ENCODE assay signal across 25 mouse cellular contexts in genomic region chr4:105496176-105496575, GRCm38 (mm10).
DNase-seq lines count a peak whose midpoint lies in the region; TF ChIP-seq lines count a peak whose summit lies in the region.
"Had no signal": no experiment of that assay in that cellular context is flagged by ENCODE, and none has a peak within 500 bp of the region (broad histone marks: within the 10 kb centered on the region; RNA-seq: fewer than 3 reads in every experiment).

No protein-coding gene starts in this region.

- H3K27me3 ChIP-seq in heart, adult 2 months (ENCODE audit: control insufficient read depth, insufficient read depth, low read length) = no peaks in the 10 kb centered on the region
- H3K27me3 ChIP-seq: embryonic facial prominence, embryonic 12.5 days; embryonic facial prominence, embryonic 15.5 days; heart, embryonic 13.5 days; hindbrain, embryonic 13.5 days; intestine, embryonic 15.5 days; Patski had no signal

- TF ChIP-seq CTCF in gastrocnemius, adult 2 months (IDR thresholded peaks at IDR 0.05) = no peak
- no peak for TF ChIP-seq CTCF in heart, adult 2 months (IDR thresholded peaks at IDR 0.05)

- H3K27ac ChIP-seq in gastrocnemius, adult 2 months = peak overlapping the region; percentile 71
- peak overlapping the region; percentile 60 for H3K27ac ChIP-seq in heart, adult 2 months
- H3K27ac ChIP-seq: embryonic facial prominence, embryonic 12.5 days; embryonic facial prominence, embryonic 15.5 days; heart, embryonic 13.5 days; hindbrain, embryonic 10.5 days; hindbrain, embryonic 13.5 days; intestine, embryonic 15.5 days had no signal

- no peak for TF ChIP-seq EP300 in heart, adult 2 months (IDR thresholded peaks at IDR 0.05; ENCODE audit: insufficient read depth, low read depth, low read length)

- DNase-seq in gastrocnemius, adult 2 months = peak; percentile 26
- no peak for DNase-seq in gastrocnemius, postnatal 25 days
- peak in 1 of 2 experiments; percentile 13 for DNase-seq in heart, adult 2 months
- no peak for DNase-seq in heart, postnatal 36 days
- peak; percentile 41 to 49 for DNase-seq in heart, postnatal 10 days
- DNase-seq in heart, postnatal 4 days = no peak
- no peak for DNase-seq in adrenal gland, postnatal 36 days
- DNase-seq: adrenal gland, postnatal 10 days; B cell, adult 2 months; cerebellum, adult 11 months; cerebellum, adult 2 months; cerebellum, adult 9-11 months; cerebellum, postnatal 25 days; forebrain, postnatal 0 days; gastrocnemius, postnatal 10 days; kidney, adult 11 months; kidney, adult 8-10 months had no signal

- no peaks in the 10 kb centered on the region for H3K79me2 ChIP-seq in heart, adult 2 months (replicated peaks; ENCODE audit: control insufficient read depth, insufficient read depth, low read length)

- H3K36me3 ChIP-seq in heart, adult 2 months (ENCODE audit: control insufficient read depth, insufficient read depth, low read length) = no peaks in the 10 kb centered on the region
- H3K36me3 ChIP-seq: embryonic facial prominence, embryonic 12.5 days; embryonic facial prominence, embryonic 15.5 days; G1E; heart, embryonic 13.5 days; hindbrain, embryonic 10.5 days; hindbrain, embryonic 13.5 days; intestine, embryonic 15.5 days had no signal

- intact Hi-C loops in gastrocnemius, adult 2 months (cut with DNase I) = loop anchor here (10.0 kb wide), 1 partner anchor 131 kb away; no protein-coding TSS in a partner anchor
- intact Hi-C loops in heart, adult 2 months (cut with DNase I) = no loop called here
- intact Hi-C loops in heart, postnatal 36 days (cut with DNase I) = no loop called here
- intact Hi-C loops in heart, postnatal 10 days (cut with DNase I) = no loop called here

- no peak for TF ChIP-seq POLR2A in heart, adult 2 months (IDR thresholded peaks at IDR 0.05; ENCODE audit: insufficient read depth, low read depth, low read length)

- peaks cover 1% of the 10 kb centered on the region; the same call in 1 of the 2 replicates for H3K4me1 ChIP-seq in heart, adult 2 months (ENCODE audit: control insufficient read depth, insufficient read depth, low read length)
- H3K4me1 ChIP-seq: embryonic facial prominence, embryonic 12.5 days; embryonic facial prominence, embryonic 15.5 days; heart, embryonic 13.5 days; hindbrain, embryonic 10.5 days; hindbrain, embryonic 13.5 days; intestine, embryonic 15.5 days had no signal

- H3K4me3 ChIP-seq in gastrocnemius, adult 2 months = no peak overlapping the region
- no peak overlapping the region for H3K4me3 ChIP-seq in heart, adult 2 months
- H3K4me3 ChIP-seq: embryonic facial prominence, embryonic 12.5 days; embryonic facial prominence, embryonic 15.5 days; heart, embryonic 13.5 days; hindbrain, embryonic 10.5 days; hindbrain, embryonic 13.5 days; intestine, embryonic 15.5 days had no signal

- WGBS in heart, adult 2 months = 49% methylated on average over 2 of the region's 2 CpGs

- no peak overlapping the region for H3K9ac ChIP-seq in heart, adult 2 months (ENCODE audit: low read depth, low read length)
- H3K9ac ChIP-seq: embryonic facial prominence, embryonic 12.5 days; embryonic facial prominence, embryonic 15.5 days; forebrain, postnatal 0 days; heart, embryonic 13.5 days; hindbrain, embryonic 13.5 days; intestine, embryonic 15.5 days had no signal

Comparison
In these comparisons a context has a peak if more than half of its experiments do, and no peak if none do; other contexts are left out.
1. DNase-seq: peak in gastrocnemius, adult 2 months (single experiment) and heart, postnatal 10 days (2 of 2); none in gastrocnemius, postnatal 25 days (single experiment), heart, postnatal 36 days (0 of 2), heart, postnatal 4 days (single experiment) and adrenal gland, postnatal 36 days (0 of 2).